Mouse (Mus musculus) right cerebral cortex, adult 2 months (tissue): Measurements from ENCODE around the gene Olfr287.
A peak's percentile ranks its signal among the peaks of the same experiment; 100 is the strongest.

ENCODE experiments used
- DNase-seq, 2 experiments: peaks; one replicate each; pipeline ENCODE4 v3.0.0; 2021 to 2022; ENCODE audit warnings: low spot score in 2 of 2

Olfr287 gene

GRCm38 (mm10) chr15:98168622-98169004 lies 52.2 kb downstream of the Olfr287 start:
- peak in 1 of 2 experiments; percentile 18 for DNase-seq

GRCm38 (mm10) chr15:98167645-98168621 lies 52.9 kb downstream of the Olfr287 start:
- DNase-seq = peak; percentile 89 to 92

- DNase-seq = peak; percentile 33 to 47
Measured at GRCm38 (mm10) chr15:98166963-98167644, 53.8 kb downstream of the Olfr287 start, which contains the start of gene Ccdc184. Gene Ccdc184 (plus strand): TSS chr15:98167158.

- no peak for DNase-seq
Measured at GRCm38 (mm10) chr15:98165525-98165924, 55.3 kb downstream of the Olfr287 start, which contains the start of gene Asb8. Gene Asb8 (minus strand): TSS chr15:98165625.

GRCm38 (mm10) chr15:98162561-98162960 lies 58.3 kb downstream of the Olfr287 start:
- DNase-seq = no peak

- no peak for DNase-seq
Measured at GRCm38 (mm10) chr15:98161026-98161805, 59.6 kb downstream of the Olfr287 start.

GRCm38 (mm10) chr15:98157253-98157652 lies 63.6 kb downstream of the Olfr287 start:
- no peak for DNase-seq
